Mouse (Mus musculus) cerebellum, adult 2 months (tissue): ENCODE measurements around the gene Cdnf. TPM values are rescaled to one million over a fixed set of nuclear protein-coding genes. Genes with fewer than 3 reads are reported as not detected.
A peak's percentile ranks its signal among the peaks of the same experiment; 100 is the strongest.

Experiments used
- DNase-seq, 2 experiments: peaks; one replicate each; pipeline ENCODE4 v3.0.0; 2021
- H3K27ac ChIP-seq: fragments of 200-500 bp; 2 replicates; pipeline ENCODE4 v1.5.1; 2012; ENCODE audit warnings: low read length, control low read depth, inconsistent platforms; ENCODE audit not compliant: insufficient read depth
- H3K27me3 ChIP-seq: fragments of 200-500 bp; 2 replicates; pipeline ENCODE4 v1.6.1; 2012; ENCODE audit warnings: inconsistent platforms, mild to moderate bottlenecking, low read length, moderate library complexity; ENCODE audit not compliant: control insufficient read depth, insufficient read depth
- H3K4me1 ChIP-seq: fragments of 200-500 bp; 2 replicates; pipeline ENCODE4 v1.6.1; 2011; ENCODE audit warnings: low read length; ENCODE audit not compliant: control insufficient read depth, insufficient read depth
- H3K4me3 ChIP-seq: fragments of 200-500 bp; replicated peaks from 2 replicates; pipeline ENCODE3; 2011; ENCODE audit warnings: mild to moderate bottlenecking, low read depth, low read length, control low read depth; ENCODE audit not compliant: insufficient read depth
- CTCF ChIP-seq: fragments of 200-500 bp; IDR thresholded peaks from 2 replicates; pipeline ENCODE4 v1.5.1; 2011; ENCODE audit warnings: low read depth, mild to moderate bottlenecking, control low read depth, low read length, moderate library complexity, borderline replicate concordance; ENCODE audit not compliant: insufficient read depth
- POLR2A ChIP-seq: fragments of 200-500 bp; IDR thresholded peaks from 2 replicates; pipeline ENCODE4 v1.6.1; 2011; ENCODE audit warnings: low read length, control low read depth, borderline replicate concordance; ENCODE audit not compliant: insufficient read depth
- WGBS: fragments of 180-500 bp; shearing (Covaris S2); methylation state at CpG from one replicate; pipeline ENCODE4 v1.1.7; 2018; 5-methylcytosine and 5-hydroxymethylcytosine counted together
- polyA plus RNA-seq: library from polyadenylated mRNA; depleted of rRNA; stranded (reverse); fragments of >200 nt; gene quantifications from 2 replicates; pipeline ENCODE4 v1.2.3, GENCODE M21; 2012; rRNA removed

Gene Cdnf
- 1.4 and 1.8 TPM in 2 replicates for polyA plus RNA-seq

- TF ChIP-seq CTCF (no peak), POLR2A (peak; percentile 42; the same call in 1 of the 2 replicates)
- peak; percentile 97 to 99 for DNase-seq
- Histone ChIP-seq H3K27ac (peak within 1 kb of the TSS; percentile 82), H3K27me3 (no peaks in the 10 kb centered on the region), H3K4me1 (no peaks in the 10 kb centered on the region; the same call in none of the 2 replicates), H3K4me3 (peak within 1 kb of the TSS; percentile 76)
- WGBS: under 1% methylated on average over 60 of the region's 60 CpGs
Observed at GRCm38 (mm10) chr2:3512552-3513454, at the start of gene Cdnf, which contains the start of the genes Gm45902 and Hspa14. Gene Cdnf, plus strand, starts transcription at chr2:3513030. Gene Gm45902, minus strand, starts transcription at chr2:3512790. Gene Hspa14, minus strand, starts transcription at chr2:3512814.

- H3K4me1 ChIP-seq: no peaks in the 10 kb centered on the region
- no peak for DNase-seq
- WGBS: under 1% methylated on average over 12 of the region's 12 CpGs
- TF ChIP-seq POLR2A (no peak), CTCF (no peak)
- no peak overlapping the region for H3K27ac ChIP-seq
- no peaks in the 10 kb centered on the region for H3K27me3 ChIP-seq
- H3K4me3 ChIP-seq: peak overlapping the region; percentile 88
Observed at GRCm38 (mm10) chr2:3473891-3474290, 38.9 kb upstream of the Cdnf start.

- no peaks in the 10 kb centered on the region for H3K4me1 ChIP-seq
- under 1% methylated on average over 45 of the region's 46 CpGs for WGBS
- H3K27me3 ChIP-seq: no peaks in the 10 kb centered on the region
- H3K4me3 ChIP-seq: peak overlapping the region; percentile 88
- TF ChIP-seq POLR2A: no peak
- TF ChIP-seq CTCF: no peak
- DNase-seq: peak; percentile 70
- H3K27ac ChIP-seq: peak overlapping the region; percentile 49
Observed at GRCm38 (mm10) chr2:3474361-3474805, 38.4 kb upstream of the Cdnf start.

- Histone ChIP-seq H3K27me3 (no peaks in the 10 kb centered on the region), H3K4me3 (peak within 1 kb of the TSS; percentile 88), H3K4me1 (no peaks in the 10 kb centered on the region), H3K27ac (peak within 1 kb of the TSS; percentile 56)
- TF ChIP-seq POLR2A (peak; percentile 77), CTCF (no peak)
- WGBS: under 1% methylated on average over 42 of the region's 42 CpGs
- peak; percentile 96 to 98 for DNase-seq
Observed at GRCm38 (mm10) chr2:3474861-3475283, 38.0 kb upstream of the Cdnf start, which contains the start of gene Suv39h2. Gene Suv39h2, minus strand, starts transcription at chr2:3475031.

GRCm38 (mm10) chr2:3475746-3476251, 37.0 kb upstream of the Cdnf start:
- WGBS: 75% methylated on average over 3 of the region's 3 CpGs
- no peak overlapping the region for H3K27ac ChIP-seq
- no peak for TF ChIP-seq CTCF
- TF ChIP-seq POLR2A: no peak
- H3K4me1 ChIP-seq: no peaks in the 10 kb centered on the region
- H3K4me3 ChIP-seq: no peak overlapping the region
- H3K27me3 ChIP-seq: no peaks in the 10 kb centered on the region
- no peak for DNase-seq

GRCm38 (mm10) chr2:3480239-3480638, 32.6 kb upstream of the Cdnf start:
- WGBS: 87% methylated on average over 3 of the region's 3 CpGs
- no peak for DNase-seq
- no peaks in the 10 kb centered on the region for H3K4me1 ChIP-seq
- TF ChIP-seq POLR2A: no peak
- TF ChIP-seq CTCF: no peak
- no peak overlapping the region for H3K4me3 ChIP-seq
- H3K27ac ChIP-seq: no peak overlapping the region
- no peaks in the 10 kb centered on the region for H3K27me3 ChIP-seq

GRCm38 (mm10) chr2:3489816-3490215, 23.0 kb upstream of the Cdnf start:
- no peak for DNase-seq
- H3K27ac ChIP-seq: no peak overlapping the region
- 45% methylated on average over 3 of the region's 3 CpGs for WGBS
- no peak overlapping the region for H3K4me3 ChIP-seq
- no peaks in the 10 kb centered on the region for H3K27me3 ChIP-seq
- no peaks in the 10 kb centered on the region for H3K4me1 ChIP-seq
- TF ChIP-seq CTCF (no peak), POLR2A (no peak)
